Mouse (Mus musculus): ENCODE measurements around the gene Sema6b.
A peak's percentile ranks its signal among the peaks of the same experiment; 100 is the strongest.

Gene Sema6b

DNA sequence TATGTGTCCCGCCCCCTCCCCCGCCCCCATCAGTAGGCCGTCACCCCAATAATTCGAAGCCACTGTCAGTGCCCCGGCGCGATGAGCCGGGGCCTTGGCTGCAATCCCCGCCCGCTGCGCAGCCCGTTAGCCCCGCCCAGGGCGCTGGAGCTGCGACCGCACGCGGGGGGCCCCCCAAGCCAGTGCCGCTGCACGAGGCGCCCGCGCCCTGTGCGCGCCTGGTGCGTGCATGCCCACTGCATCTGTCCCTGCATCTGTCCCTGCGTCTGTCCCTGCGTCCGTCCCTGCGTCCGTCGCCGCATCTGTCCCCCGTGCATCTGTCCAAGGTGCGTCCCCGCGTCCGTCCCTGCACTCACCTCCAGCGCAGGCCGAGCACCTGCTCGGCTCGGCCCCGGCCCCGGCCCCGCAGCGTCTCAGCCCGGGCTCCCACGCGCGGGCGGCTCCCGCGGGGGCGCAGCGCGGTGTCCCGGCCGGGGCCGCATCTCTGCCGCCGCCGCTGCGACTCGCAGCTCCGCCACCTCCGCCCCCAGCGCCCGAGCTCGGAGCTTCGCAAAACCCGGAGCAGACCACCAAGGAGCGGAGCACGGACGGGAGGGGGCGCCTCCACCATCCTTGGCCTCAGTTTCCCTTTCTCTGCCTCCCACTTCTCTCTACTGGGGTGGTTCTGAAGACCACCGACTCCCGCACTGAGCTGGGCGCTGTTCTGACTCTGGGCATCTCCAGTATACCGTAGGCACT is at the start of gene Sema6b:
TSS of gene Sema6b (minus strand) at position 486 of the 738 bp plus-strand sequence.
- no peak for DNase-seq (ENCODE audit: low spot score)

DNA sequence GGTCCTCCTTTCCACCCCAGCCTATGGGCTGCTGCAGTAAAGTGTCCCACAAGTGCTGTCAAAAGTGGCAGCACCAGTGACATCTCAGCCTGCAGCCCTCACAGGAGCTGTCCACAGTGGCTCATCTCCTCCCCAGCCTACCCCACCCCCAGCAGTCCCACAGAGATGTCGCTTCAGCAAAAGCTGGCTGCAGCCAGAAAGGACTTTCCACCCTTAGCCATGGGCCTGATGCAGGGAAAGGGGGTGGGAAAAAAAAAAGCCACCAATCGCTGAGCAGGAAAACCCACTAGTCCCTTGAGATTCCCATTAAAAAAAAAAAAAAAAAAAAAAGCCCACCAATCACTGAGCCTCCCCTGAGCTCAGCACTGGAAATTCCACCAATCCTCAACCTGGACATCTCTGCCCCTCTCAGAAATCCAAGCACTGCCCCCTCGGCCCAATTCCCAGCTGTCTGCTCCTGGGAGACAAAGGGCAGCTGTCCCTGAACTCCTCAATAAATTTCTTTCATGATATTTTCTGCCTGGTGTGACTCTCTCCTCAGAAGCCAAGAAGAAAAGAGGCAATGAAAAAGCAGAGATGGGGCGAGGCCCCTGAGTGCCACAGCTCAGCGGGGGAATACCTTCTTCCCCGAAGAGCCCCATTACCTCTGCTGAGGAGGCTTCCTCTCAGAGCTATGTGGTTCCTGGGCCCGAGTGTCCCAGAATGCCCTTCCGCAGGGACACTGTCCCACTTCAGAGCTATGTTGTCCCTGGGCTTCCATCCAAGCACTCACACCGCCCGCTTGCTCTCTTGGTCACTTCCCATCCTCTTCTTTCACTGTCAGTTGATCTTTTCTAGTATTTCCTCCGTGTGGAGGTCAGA is 45.4 kb upstream of the Sema6b start:
- no peak for DNase-seq (ENCODE audit: low spot score)

DNA sequence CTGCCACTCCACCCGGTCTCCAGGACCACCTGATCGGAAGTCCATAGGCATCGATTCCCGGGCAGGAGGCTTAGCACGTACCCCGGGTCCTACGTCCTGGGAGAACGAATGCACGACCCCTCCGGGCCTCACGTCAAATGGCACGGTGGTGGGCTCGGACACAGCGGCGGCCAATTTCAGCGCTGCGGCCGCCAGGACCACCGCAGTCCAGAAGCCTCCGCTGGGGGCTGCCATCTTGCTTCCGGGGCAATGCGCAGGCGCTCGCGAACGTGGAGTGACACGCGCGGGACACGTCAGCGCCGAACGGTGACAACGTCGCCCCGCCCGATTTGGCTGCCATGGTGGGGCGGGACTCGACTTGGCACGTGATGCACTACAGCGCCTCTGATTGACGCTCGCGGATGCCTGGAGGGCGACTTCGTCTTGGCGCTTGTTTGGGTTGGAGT is 43.5 kb upstream of the Sema6b start, which contains the start of gene Mydgf:
TSS of gene Mydgf (minus strand) at position 263 of the 446 bp plus-strand sequence.
- peak; percentile 90 for DNase-seq (ENCODE audit: low spot score)

DNA sequence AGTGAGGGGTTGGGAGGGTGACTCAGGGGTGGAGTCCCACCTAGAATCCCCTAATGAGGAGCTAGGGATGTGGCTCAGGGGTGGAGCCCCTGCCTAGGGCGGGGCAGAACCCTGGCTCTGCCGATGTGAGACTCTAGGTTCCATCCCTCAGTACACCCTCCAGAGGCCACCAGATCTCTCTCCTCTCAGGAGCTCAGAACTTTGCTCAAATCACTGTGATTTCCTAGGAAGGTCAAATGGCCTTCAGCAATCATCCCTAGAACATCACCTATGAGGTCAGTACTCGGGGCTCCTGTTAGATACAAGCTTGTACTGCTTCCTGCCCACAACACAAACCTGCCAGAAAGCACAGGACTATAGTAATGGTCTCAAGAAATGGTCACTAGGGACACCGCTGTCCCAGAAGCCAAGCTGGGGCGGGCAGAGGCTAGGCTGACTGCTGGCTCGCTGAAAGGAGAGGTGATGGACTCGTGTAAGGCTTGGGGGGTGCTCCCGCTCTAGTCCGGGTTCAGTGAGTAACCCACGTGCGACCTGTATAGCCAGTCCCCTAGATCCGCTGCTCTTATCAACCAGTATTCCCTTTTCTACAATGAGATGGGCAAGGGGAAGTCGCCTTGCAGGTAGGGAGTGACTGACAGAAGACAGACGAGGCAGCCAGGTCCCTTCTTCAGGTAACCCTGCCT is 43.0 kb upstream of the Sema6b start:
- peak; percentile 34 for DNase-seq (ENCODE audit: low spot score)

DNA sequence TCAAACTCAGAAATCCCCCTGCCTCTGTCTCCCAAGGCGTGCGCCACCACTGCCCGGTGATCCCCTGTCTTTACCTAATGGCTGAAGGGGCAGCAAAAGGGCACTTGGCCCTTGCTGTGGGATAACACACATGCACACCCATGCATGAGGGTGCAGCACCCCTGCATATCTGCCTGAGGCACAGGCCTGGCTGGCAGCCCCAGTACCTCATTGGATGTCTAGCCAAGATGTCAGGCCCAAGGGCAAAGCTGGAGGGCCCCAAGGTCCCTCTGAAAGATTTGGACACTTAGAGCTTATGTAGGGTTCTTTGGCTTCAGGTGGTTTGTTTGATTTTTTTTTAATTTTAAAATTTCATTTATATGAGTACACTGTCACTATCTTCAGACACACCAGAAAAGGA is 35.3 kb upstream of the Sema6b start:
- DNase-seq (ENCODE audit: low spot score) = no peak

DNA sequence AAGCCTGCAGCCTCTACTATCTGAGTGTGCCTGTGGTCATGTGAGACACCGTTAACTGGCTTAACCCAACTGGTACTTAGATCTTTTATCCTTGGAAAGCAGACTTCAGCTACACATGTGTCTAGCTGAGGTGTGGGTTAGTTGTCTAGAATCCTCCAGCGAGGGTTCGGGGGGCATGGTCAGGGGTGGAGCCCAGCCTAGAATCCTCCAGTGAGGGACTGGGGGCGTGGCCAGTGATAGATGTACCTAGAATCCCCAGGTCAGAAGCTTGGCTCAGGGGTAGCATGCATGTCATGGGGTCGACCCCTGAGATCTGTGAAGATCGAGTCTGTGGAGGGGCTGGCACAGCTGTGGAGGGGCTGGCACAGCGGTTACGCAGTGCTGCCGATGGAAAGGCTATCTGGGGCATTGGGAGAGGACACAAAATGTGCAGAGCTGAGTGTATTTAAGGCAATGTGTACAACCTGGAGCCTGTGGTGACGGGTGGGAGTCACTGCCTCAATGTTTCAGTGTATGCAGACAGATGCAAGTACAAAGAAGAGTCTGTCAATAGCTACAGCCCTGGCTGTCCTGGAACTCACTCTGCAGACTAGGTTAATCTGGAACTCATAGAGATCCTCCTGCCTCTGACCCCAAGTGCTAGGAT is 33.4 kb upstream of the Sema6b start:
- DNase-seq (ENCODE audit: low spot score) = no peak

DNA sequence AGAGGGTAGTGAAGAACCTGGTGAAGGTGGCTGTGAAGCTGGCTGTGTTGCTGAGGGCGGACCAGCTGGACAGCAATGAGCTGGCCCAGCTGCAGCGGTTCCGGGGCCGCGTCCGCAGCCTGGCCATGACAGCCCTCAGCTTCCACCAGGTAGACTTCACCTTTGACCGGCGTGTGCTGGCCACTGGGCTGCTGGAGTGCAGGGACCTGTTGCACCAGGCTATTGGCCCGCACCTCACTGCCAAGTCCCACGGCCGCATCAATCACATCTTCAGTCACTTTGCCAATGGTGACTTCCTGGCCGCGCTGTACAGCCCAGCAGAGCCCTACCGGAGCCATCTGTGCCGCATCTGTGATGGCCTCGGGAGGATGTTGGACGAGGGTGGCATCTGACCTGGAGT is 31.7 kb upstream of the Sema6b start:
- DNase-seq (ENCODE audit: low spot score) = no peak

DNA sequence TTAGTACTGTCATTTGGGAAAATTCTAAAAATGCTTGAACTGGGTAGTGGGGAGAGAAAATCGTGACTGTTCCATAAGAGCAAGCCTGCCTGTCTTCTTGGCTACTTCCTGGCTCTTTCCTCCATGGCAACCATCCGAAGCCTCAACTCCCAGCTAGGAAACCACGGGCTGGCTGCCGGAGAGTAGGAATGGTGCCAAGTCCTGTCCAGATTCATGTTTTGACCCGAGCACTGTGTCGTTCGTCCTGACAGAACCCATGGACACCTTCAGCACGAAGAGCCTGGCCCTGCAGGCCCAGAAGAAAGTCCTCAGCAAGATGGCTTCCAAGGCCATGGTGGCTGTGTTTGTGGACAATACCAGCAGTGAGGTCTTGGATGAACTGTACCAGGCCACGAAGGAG is 31.3 kb upstream of the Sema6b start:
- no peak for DNase-seq (ENCODE audit: low spot score)

DNA sequence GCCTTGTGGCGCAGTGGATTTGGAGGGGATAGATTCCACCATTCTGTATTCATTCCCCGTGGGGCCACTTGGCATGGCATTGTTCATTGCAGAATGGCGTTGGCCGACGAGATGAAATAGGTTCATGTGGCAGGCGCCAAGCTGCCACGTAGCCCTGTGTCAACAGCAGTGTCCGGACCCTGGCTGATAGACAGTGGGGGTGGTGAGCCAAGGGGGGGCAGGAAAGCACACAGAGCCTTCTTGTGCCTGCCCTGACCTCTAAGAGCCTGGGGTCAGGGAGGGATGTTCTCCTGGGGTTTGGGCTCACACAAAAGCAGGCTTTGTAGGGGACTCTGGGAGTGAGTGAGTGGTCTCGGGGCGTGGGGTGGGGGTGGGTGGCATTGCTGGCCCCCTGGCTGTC is 30.5 kb upstream of the Sema6b start:
- DNase-seq (ENCODE audit: low spot score) = no peak

DNA sequence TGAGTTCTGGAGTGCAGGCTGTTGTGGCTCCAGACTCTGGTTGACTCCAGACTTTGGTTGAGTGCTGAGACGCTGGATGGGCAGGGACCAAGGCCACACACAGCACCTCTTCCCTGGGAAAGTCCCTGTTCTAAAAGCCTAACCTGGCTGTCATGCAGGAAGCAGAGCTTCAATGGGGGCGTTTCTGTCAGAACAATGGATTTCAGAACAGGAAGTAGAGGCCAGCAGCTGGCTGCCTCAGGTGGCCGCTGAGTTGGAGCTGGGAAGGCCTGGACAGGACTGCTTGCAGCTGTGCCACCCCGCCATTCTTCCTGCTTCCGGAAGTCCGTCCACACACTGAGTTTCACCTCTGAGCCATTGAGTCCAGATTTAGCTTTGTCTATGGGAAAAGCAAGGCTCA is 29.7 kb upstream of the Sema6b start:
- no peak for DNase-seq (ENCODE audit: low spot score)

DNA sequence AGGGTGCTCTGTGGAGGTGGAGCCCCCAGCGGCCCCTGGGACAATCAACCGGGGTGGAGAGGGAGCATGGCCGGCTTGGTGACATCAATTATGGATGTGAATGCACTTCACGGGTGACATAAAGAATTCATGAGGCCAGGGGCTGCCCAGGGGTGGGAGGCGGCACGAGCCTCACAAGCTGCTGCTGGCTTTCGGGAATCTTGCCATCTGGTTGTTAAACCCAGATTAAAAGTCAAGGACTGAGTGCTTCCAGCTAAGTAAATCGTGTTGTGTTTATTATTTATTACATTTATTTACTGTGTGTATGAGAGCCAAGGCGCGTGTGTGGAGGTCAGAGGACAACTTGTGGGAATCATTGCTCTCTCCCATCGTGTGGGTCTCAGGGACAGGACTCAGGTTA is 25.5 kb upstream of the Sema6b start:
- no peak for DNase-seq (ENCODE audit: low spot score)

DNA sequence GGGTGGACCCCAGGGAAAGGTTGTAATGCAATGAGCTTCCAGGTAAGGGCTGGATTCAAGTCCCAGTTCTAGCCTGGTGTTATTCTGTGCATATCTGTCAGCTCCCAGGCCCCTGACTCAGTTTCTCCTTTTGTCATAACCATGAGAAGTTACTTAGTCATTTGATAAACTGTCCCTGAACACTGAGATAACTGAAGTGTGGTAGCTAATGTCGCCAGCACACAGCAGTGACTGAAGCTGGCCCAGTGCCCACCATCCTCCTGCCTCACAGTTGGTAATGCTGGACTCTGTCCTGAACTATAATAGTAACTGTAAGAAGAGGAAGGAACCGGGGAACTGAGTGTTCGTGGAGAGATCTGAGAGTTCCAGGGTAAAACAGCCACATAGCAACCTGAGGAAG is 24.4 kb upstream of the Sema6b start:
- no peak for DNase-seq (ENCODE audit: low spot score)

DNA sequence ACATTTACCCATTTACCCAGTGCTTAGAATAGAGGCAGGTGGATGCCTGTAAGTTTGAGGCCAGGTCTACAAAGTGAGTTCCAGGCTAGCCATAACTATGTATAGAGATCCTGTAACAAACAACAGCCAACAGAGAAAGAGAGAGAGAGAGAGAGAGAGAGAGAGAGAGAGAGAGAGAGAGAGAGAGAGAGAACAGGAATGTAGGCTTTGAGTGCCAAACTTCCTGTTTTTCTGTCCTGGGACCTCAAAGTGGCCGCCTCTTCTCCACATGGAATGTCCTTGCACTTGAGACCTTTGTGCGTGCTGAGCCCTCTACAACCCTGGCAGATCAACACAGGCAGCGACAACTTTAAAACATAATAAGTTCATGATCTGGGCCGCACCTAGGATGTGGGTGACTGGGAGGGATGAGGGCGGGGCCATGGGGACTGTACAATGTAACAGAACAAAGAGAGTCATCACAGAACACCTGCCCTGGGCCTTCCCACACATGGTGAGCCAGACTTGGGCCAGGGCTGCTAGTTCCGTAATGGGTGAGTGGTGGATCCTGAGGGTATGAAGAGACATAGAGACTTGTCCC is 23.5 kb upstream of the Sema6b start:
- no peak for DNase-seq (ENCODE audit: low spot score)

DNA sequence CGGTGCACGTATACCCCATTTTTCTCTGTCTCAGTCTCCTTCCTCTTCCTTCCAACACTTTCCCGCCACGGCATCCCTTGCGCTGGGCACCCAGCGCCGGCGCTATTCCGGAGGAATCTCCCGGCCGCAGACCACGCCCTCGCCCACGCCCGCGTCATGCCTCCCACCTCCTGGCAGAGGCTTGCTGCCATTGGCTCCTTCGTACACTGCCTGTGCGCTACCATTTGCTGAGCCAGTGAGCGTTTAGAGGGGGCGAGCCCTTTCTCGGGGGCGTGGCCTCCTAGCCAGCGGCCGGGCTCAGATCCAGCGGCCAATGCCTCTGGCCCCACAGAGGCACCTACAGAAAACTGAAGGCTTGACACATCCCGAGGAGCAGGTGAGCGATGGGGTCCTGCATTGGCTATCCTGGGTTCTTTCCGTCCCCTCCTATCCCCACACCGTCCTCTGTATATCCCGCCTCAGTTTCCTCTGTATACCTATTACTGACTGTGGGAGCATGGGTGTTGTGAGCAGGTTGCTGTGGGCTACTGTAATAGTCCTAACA is 22.2 kb upstream of the Sema6b start, which contains the start of gene Tnfaip8l1:
TSS of gene Tnfaip8l1 (plus strand) at position 247 of the 544 bp plus-strand sequence.
- peak; percentile 88 for DNase-seq (ENCODE audit: low spot score)

DNA sequence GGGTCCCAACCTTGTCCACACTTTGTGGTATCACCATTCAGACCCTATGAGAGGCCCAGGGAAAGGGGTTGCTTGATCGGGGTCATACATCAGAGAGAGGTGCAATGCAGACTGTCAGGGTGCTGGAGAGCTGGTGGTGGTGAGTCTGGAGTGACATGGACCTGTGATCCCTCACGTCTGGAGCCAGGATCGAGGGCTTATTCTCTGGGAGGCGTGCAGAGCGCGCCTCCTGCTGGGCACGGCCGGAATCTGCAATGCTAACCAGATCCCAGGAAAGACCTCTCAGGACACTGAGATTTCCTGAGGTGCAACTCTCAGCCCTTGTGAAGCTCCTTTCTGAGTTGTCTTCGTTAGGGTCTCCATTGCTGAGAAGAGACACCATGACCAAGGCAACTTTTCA is 19.6 kb upstream of the Sema6b start:
- DNase-seq (ENCODE audit: low spot score) = peak; percentile 49

DNA sequence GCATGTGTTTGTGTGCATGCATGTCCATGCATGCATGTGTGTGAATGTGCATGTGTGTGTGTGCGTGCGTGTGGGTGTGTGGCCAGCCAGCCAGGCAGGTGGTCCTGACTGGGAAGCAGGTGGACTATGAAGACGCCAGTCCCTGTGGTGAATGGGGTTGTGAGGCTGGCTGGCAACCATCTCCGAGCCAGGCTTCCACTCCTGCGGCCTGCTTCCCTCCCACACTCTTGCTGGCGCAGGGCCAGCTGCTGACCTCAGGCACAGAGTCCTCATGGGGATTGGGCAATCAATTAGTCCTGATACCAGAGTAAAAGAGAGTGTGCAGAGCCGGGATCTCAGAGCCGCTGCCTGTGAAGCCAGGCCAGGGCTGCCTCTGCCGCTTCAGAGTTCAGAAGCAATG is 13.5 kb upstream of the Sema6b start:
- DNase-seq (ENCODE audit: low spot score) = no peak

DNA sequence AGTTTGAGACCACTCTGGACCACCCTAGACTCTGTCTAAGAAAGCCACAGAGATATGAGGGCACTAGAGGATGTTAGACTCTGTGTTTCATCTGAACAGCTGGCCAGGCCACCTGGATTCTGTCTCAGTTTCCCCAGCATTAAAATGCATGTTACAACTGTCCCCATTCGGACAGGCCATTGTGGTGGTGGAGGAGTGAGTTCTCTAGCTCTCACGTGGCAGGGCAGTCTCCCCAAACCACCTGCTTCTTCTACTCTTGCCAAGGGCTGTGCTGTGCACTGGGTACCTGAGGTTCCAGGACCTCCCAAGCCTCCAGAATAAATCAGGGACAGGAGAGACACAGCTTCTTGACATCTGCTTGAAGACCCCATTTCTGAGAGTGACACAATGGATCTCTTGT is 9.8 kb upstream of the Sema6b start:
- no peak for DNase-seq (ENCODE audit: low spot score)

DNA sequence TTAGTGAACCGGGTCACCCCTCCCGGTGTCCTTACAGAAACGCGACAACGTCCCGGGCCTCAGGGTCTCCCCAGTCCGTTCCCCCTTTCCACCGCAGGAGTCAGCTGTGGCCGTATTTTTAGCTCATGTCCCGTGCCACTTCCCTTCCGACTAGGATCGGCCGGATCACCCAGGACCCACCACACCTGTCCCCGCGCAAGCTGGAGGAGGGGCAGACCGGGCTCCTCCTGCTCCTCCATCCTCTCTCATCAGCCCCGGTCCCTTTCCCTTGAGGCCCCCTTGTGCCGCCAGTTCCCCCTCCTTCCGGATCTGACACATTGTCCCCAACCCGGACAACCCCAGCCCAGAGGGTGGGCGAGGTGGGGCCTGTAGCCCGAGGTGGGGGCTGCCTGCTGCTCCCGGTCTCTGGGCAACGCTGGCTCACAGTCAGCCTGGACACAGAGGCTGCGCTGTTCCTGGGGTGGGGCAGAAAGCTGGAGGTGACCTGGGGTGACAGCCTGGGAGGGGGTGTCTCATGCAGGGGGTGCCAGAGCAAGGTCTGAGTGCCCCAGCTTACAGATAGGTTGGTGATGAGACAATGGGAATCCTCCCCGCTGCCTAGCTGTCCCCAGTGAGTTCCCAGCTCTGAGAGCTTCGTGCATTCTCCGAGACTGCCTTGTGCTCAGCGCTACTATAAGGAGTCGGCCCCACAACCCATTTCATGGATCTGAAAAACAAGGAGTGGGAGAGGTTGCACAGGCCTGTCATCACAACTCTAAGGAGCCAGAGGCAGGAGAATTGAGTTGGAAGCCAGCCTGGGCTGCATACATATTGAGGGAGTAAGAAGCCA is 8.9 kb upstream of the Sema6b start:
- DNase-seq (ENCODE audit: low spot score) = no peak

DNA sequence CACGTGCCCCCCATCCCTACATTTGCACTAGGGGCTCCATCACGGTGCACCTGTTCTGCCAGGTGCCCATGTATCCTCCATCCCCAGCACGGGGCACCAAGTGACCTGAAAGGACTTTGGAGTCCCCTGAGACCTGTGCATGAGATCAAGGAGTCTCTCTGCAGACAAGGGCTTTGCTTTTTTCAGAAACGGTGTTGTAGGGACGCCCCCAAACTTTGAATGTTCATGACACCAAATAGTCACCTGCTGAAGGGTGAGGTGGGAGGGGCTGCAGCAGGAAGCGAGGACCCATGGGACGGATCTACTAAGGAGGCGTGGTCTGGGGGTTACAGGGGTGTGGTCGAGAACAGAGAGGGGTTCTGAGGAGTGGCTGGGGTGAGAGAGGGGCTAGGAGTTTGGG is 8.1 kb upstream of the Sema6b start:
- DNase-seq (ENCODE audit: low spot score) = no peak

DNA sequence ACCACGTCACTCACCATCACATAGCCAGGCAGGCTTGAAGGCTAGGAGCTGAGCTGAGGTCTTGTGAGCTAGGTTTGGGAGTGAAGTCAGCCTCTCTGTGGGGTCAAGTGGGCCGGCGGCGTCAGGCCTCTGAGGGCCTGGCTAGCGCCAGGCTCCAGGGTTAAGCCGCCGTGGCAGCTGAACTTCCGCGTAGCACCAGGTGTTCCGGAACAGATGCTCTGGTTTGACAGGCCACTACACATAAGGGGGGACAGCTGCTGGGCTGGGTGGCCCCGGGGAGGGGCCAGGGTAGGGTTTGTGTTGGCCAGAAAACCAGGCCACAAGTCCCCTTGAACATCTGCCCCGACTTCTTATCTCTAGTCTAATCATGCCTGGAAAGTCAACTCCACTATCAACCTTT is 7.3 kb upstream of the Sema6b start:
- DNase-seq (ENCODE audit: low spot score) = no peak

DNA sequence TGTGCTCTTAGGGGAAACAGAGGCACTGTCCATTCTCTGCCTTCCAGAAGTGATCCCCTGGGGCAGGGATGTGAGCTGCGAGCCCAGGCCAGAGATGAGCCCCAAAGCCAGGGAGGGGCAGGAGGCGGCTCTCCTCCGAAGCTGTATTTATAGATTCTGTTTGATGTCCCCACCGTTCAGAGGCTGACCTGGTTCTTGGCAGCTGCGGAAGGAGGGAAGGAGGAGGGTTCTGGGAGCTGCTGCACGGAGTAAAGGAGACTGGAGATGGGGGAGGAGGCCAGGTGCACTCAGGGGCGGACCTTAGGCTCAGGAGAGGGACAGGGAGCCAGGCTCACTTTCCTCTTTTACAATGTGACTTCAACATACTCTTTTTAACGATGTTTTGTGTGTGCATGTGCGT is 6.0 kb upstream of the Sema6b start:
- DNase-seq (ENCODE audit: low spot score) = no peak
